Mouse (Mus musculus) monocyte, adult 5-6 weeks (primary cell): ENCODE measurements around the gene Mb. TPM values are rescaled to one million over a fixed set of nuclear protein-coding genes. Genes with fewer than 3 reads are reported as not detected.

Source experiments
- ATAC-seq: fragments of 153-309, 156-312 bp; replicated peaks from 2 replicates; pipeline ENCODE4 v1.8.0; 2017; ENCODE audit warnings: mild to moderate bottlenecking; ENCODE audit not compliant: low TSS enrichment, insufficient number of reproducible peaks, severe bottlenecking, poor library complexity, low FRiP score
- total RNA-seq: library from RNA; stranded (forward); fragments of 200-1000, 200-491, 200-594 nt; gene quantifications from 3 replicates; pipeline ENCODE4 v1.2.3, GENCODE M21; 2017

The Mb gene
- total RNA-seq, 1 experiment from 2014 or later: not detected

GRCm38 (mm10) chr15:77008851-77009250 is 41.6 kb downstream of the Mb start:
- no peak for ATAC-seq

DNA sequence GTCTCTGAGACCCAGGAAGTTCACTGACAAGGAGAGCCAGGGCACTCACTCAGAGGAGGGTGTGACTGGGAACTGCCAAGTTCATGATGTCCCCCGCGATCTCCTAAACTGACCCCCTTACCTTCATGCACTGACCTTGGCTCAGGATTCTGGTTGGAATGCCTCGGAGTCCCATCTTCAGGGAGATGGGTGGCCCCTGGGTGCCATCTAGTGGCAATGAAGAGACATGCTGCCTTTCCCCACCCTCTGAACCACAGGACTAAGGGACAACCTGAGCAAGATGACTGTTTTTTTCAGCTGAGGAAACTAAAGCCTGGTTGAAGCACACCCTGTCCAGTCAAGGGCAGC is 46.6 kb downstream of the Mb start:
- no peak for ATAC-seq

DNA sequence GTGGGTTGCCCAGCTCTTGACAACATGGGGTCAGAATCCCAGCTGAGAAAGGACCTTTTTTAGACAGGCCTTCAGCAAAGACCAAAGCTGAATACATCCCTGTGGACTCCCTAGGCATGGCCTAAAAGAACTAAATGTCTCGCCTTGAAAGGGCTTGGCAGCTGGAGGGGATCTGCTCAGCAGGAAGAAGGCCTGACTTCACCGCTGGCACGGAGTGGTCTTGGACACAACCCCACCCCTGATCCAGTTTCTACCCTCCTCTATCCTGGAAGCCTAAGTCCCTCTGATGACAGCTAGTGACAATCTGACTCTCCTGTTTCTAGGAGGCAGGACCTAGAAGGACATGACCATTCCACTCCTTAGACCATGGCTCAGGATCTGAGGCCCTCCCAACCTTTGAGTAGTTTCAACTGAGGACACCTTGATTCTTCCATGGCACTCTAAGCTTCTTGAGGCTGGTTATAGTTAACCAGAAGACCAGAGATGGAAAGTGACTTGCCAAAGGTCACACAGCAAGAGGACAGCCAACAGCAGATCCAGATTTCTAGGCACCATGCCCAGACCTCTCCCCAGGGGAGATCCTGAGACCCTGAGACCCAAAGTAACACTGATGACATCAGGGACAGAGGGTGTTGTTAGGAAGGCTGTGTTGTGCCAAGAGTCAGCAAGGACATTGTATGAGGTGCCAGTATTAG is 47.1 kb downstream of the Mb start:
- ATAC-seq: no peak

DNA sequence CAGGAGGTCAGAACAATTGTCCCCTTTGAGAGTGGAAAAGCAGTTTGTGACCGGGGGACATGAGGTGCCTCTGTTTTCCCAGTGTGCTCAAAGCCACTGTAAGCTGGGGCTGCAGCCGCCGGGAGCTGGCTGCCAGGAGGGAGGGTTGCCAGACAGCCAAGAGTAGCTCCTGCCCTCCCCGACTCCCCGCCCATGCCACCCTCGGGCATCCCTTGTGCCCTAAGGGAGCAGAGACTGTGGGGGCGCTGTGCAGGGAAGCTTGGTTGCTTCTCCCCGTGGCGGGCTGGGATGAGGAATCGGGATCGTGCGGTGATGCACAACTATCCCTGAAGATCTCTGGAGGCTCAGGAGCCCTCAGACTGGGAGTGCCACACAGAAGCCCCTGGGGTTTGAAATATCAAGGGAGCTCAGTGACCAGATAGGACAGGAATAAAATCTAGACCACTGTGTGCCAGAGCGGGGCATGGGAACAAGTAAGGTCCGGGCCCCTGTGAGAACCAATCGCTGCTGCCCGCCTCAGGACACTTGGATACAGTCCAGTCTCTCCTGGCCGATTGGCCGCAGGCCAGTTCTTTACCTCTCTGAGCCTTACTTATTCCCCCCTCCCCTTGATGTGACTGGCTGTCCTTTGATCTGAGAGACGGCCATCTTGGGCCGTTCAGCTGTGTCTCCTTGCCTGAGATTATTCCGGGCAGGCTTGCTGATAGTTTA is 51.4 kb downstream of the Mb start:
- no peak for ATAC-seq

DNA sequence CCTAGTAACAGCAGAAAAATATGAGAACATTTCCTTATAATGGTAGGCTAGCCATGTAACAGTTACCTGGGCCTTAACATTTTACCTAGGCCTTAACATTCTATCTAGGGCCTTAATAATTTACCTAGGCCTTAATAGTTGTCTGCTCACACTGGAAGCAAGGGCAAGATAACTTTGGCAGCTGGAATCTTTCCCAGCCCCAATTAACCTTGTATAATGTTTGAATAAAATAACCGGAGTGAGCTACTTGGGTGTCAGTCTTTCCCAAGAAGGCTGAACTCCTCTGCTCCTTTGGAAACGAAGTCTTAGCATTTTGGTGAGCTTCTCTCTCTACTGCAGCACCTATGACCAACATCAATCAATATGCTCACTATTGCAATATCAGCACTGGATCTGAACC is 52.4 kb downstream of the Mb start:
- no peak for ATAC-seq

- ATAC-seq: no peak
Measured at GRCm38 (mm10) chr15:76994413-76994812, 56.1 kb downstream of the Mb start.

DNA sequence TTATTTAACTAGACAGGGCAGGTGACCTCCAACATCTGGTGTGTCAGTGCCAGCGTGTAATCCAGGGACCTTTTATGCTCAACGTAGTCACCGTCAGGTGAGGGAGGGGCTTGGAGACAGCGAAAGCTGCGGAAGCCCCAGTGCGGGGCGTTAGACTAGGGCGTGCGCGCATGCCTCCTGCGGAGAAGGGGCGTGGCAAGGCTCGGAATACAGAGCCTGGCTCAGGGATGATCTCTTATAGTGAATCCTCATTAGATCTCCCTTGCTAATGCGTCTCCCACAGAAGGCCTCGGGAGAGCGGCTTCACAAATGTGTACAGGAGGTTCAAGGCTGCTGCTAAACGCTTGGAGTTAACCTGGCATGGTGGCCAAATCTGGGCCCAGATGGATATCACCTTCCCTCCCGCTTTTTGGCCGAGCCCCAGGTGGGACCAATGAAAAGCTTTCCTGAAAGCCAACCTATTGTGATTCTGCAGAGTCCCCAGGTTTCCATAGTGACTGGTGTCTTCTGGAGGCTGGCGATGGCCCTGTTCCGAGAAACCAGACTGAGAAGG is 62.9 kb downstream of the Mb start:
- ATAC-seq: no peak

GRCm38 (mm10) chr15:76987137-76987536 is 63.3 kb downstream of the Mb start:
- ATAC-seq: no peak

GRCm38 (mm10) chr15:76982745-76983144 is 67.7 kb downstream of the Mb start:
- no peak for ATAC-seq

DNA sequence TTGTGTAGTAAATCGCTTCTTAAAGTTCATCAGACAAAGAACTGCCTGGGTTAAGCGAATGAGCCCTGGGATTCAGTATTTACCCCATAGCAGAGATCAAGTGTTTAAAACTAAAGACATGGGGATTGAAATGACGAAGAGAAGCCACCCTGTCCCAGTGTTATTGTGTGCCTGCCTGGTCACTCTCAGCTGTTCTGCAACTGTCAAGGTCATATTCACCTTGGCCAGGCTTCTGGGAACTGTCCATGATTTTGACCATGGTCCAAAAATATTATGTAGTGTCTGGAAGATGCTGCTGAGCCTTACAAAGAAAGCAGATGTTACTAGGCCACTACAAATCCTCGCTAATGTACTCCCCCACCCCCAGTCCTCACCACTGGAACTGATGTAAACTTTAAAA is 70.7 kb downstream of the Mb start:
- no peak for ATAC-seq

- ATAC-seq: no peak
Measured at GRCm38 (mm10) chr15:76976619-76977018, 73.9 kb downstream of the Mb start.

DNA sequence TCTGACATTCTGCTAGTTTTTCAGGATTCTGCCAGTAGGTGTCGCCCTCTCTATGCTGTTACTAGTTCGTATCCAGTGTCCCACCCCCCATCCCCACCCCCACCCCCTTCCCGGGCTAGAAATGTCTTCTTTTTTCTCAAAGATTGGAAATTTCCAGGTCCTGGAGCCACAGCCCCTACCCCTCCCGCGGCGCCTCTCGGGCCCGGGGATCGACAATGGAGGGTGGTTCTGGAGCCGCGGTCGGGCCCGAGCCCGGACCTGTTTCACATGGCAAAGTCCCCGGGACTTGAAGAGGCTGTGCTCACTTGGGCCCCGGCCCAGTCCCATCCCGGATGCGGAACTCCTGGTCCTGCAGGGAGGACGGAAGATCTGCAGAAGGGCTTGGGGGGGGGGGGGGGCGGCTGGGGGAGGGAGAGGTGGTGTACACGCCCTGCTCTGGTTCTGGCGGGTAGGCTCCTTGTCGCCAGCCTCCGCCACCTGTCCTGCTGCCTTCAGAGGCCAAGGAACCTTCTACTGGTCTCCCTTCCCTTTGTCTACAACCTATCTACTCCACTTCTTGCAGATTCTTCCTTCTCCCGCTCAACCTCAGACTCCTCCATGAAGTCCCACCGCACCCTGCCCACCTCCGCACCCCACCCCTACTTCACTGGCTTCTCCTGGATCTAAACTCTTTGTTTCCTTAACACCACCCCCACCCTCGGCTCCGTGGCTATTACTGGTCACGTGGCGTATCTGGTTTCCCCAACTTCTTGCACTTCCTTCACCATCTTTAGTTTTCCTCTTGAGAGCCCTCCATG is 76.4 kb downstream of the Mb start:
- no peak for ATAC-seq

- ATAC-seq: no peak
Measured at GRCm38 (mm10) chr15:76973272-76973854, 77.1 kb downstream of the Mb start.

DNA sequence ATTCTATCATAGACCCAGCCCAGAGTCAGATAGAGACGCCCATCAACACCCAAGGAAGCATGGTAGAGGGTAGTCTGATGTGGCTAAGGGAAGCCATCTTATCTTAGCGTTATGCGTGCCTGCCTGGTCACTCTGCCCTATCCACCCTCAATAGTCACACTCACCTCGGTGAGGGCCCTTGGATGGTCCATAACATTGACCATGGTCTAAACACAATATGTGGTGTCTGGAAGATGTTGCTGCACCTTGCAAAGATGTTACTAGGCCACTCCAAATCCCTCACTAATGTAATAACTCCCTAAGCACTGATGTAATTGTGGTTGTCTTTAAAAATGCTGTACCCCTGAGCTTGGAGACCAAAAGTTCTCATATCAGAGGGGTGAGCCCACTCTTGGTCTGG is 77.8 kb downstream of the Mb start:
- ATAC-seq: no peak

Other genes starting within 250 kb of the Mb start
- 4.3 to 12.5 TPM (median 5.7 TPM) in 3 replicates for gene Zfp251, start 179.2 kb downstream of the Mb start, total RNA-seq
- gene Zfp7, start 171.4 kb downstream of the Mb start, total RNA-seq: 6.2 to 15.4 TPM (median 8.2 TPM) in 3 replicates
- not detected in 3 replicates for gene Gm49527, start 171.3 kb downstream of the Mb start, total RNA-seq
- gene Zfp647, start 125.2 kb downstream of the Mb start, total RNA-seq: 0.97 TPM in 1 of 3 replicates, not detected in the others
- 25.1 to 39.8 TPM (median 32.8 TPM) in 3 replicates for gene 1110038F14Rik, start 102.2 kb downstream of the Mb start, total RNA-seq
- not detected in 3 replicates for gene Apol6, start 5.9 kb downstream of the Mb start, total RNA-seq